Mouse (Mus musculus) ovary, postnatal 36 days (tissue): ENCODE measurements around the gene Lnx2.
A peak's percentile ranks its signal among the peaks of the same experiment; 100 is the strongest.

Source experiments
- DNase-seq: peaks from one replicate; pipeline ENCODE4 v3.0.0; 2022; ENCODE audit warnings: low spot score, mixed read lengths

Lnx2 gene

DNA sequence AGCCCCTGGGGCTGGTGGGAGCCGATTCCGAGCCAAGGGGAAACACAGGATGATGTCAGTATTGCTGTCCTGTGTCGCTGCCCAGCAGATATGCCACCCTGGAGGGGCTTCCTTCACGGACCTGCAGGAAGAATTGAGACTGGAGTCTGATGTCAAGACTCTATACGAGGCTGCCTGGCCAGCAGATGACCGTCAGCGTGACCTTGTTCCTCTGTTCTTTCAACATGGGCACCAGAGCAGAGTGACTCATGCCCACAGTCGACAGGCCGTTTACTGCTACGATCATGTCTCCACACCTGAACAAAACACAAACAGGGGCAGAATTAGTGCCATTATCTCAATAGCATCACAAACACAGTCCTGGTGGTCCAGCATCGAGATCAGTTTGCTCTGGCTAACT, 57.6 kb downstream of the Lnx2 start:
- no peak for DNase-seq

DNA sequence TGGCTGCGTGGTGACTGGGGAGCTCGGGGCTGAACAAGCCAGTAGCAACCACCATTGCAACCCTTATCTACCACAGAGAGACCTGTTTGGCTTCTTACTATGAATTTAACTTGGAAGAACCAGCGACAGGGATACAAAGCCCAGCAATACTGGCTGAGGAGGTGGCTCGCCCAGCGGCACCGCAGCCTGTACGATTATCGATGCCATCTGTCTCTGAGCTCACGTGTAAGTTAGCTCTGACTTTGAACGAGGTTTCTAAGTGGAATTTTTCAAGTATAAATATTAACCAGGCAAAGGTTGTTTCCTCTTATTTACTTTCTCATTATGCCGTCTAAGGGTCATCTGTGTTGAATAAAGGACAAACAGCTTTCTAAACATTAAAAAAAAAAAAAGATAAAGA, 58.9 kb downstream of the Lnx2 start:
- DNase-seq: no peak

GRCm38 (mm10) chr5:147016622-147017021, 59.8 kb downstream of the Lnx2 start:
- DNase-seq: no peak

- no peak for DNase-seq
These were observed 61.2 kb downstream of the Lnx2 start for GRCm38 (mm10) chr5:147015191-147015590.

GRCm38 (mm10) chr5:147013845-147014244, 62.5 kb downstream of the Lnx2 start:
- no peak for DNase-seq

- no peak for DNase-seq
These were observed 65.1 kb downstream of the Lnx2 start for GRCm38 (mm10) chr5:147011333-147011732.

- no peak for DNase-seq
These were observed 73.1 kb downstream of the Lnx2 start for GRCm38 (mm10) chr5:147003303-147003702.

DNA sequence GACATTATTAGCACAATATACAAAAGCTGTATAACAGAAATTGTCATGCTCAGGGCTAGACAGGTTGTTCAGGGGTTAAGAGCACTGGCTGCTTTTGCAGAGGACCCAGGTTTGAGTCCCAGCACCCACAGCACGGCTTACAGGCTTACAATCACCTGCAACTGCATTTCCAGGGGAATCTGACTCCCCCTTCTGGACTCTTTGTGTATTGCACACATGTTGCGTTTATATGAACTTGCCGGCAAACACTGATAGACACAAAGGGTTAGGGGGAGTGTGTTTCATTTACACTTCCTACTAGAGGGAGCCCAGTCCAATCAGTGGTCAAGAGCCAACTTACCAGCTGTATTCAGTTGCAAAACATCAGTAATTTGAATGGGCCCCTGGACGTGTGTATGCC, 75.1 kb downstream of the Lnx2 start:
- DNase-seq: no peak

DNA sequence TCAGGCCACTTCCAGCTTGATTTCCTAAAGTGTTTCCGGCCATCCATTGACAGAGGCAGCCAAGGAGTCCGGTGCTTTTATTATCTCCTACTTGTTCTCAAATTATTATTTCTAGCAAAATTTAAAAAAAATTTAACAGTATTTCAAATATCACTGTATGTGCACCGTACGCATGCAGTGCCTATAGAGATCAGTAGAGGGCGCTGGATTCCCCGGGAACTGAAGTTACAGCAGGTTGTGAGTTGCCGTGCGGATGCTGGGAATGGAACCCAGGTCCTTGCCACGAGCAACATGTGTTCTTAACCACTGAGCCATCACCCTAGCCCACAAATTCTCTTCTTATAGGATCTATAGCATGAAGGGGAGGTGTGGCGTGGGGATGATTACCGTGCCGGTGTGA, 77.6 kb downstream of the Lnx2 start:
- no peak for DNase-seq

GRCm38 (mm10) chr5:146996812-146997211, 79.6 kb downstream of the Lnx2 start:
- DNase-seq: no peak

DNA sequence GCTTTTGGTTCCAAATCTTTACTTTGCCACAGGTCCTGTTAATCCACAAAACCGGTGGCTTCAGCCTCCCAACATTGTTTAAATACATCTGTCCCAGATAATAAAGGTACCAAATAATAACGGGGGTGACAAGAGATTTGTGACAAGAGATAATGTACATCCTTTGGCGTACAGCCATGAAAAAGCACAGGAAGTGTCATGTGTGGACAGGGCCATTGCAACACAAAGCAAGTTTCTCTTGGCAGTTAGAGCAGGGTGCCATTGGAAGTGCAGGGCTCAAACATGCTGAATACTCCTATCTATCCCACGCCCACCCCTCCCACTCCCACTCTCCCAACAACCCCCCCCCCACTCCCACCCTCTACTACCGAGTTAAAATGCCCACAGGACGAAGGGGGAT, 81.4 kb downstream of the Lnx2 start:
- DNase-seq: no peak

DNA sequence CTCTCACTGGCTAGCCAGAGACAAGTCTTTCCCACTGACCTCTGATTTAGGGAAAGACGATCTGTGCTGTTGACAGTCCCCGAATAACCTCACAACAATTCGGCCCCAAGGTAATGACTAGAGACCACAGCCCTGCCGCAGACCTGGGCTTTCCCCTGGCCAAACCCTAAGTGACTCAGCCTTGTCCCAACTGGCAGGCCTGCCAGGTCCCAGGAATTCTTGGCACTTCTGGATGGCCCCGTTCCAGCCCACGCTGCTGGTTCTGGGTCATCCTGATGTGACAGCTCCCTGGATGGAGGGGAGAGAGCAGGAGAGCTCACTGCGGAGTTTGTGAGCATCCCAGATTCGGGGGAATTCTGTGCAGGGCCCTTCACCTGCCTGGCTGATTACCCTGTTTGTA, 82.9 kb downstream of the Lnx2 start:
- DNase-seq: no peak

- DNase-seq: no peak
These were observed 87.3 kb downstream of the Lnx2 start for GRCm38 (mm10) chr5:146989051-146989450.

DNA sequence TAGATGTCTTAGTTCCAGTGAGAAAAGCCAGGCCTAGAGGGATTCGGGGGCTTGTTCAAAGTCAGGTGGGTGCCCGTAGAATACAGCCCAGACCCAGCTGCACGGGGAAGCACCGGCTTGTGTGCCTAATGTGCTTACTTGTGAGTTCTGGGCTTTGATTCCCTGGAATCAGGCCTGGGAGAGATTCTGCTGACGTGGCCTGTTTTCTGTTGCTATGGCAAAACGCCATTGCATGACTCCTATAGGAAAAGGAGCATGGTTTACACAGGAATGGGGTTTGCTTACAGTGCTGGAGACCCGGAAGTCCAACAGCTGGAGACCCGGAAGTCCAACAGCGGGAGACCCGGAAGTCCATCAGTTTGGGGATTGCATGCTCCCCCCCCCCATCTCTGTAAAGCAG, 88.8 kb downstream of the Lnx2 start:
- DNase-seq: no peak

- no peak for DNase-seq
These were observed 90.5 kb downstream of the Lnx2 start for GRCm38 (mm10) chr5:146985725-146986433.

- peak; percentile 50 for DNase-seq
These were observed 93.2 kb downstream of the Lnx2 start for GRCm38 (mm10) chr5:146983216-146983615.

DNA sequence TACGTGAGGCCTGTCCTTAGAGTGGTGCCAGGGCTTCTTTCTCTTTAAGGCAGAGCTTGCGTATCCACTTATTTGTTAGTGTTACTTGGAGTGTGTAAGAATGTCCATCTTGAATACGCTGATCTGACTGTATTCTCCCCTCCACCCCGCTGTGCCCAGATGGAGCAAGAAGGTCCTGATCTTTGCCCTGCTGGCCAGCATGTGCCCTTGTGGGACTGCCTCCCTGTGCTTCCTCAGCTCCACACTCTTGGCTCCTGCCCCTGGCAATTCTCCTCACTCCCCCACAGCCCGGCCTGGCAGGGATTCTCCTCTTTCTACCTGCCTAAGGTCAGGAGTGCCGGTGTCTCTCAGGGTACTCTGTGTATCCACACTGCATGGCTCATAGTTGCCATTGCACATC, 95.0 kb downstream of the Lnx2 start:
- DNase-seq: no peak

DNA sequence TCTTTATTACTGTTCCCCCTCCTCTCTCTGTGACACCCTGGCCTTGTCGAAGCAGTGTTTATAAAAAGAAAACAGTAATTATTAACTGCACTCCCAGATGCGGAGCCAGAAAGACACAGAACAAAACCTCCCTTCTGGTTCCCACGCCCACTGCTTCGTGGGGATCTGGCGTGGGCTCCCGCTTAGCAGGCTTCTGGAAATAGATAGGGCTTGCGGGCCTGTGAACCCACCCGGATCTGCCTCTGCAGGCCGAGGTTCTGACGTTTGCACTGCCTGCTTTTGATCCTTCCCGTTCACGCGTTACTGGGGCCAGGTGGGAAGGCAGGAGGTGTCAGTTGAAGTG, 101.6 kb downstream of the Lnx2 start:
- DNase-seq: no peak

- DNase-seq: no peak
These were observed 102.3 kb downstream of the Lnx2 start for GRCm38 (mm10) chr5:146973858-146974780.

DNA sequence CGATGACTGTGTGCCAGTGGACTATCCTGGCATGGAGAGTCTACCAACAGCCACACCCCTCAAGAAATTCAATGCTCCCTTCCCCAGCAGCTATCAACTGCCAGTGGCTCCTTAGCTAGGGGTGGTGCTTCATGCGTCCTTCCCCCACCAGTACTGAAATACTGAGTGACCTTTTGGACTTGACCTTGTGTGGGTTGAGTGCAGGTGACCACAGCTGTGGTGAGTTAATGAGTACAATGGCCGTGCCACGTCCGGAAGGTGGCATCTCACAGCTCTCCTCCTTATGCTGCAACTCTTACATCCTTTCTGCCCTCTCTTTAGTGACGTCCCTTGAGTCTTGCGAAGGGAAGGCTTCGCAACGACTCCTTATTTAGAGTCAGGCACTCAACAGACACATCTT, 103.0 kb downstream of the Lnx2 start:
- DNase-seq: no peak

DNA sequence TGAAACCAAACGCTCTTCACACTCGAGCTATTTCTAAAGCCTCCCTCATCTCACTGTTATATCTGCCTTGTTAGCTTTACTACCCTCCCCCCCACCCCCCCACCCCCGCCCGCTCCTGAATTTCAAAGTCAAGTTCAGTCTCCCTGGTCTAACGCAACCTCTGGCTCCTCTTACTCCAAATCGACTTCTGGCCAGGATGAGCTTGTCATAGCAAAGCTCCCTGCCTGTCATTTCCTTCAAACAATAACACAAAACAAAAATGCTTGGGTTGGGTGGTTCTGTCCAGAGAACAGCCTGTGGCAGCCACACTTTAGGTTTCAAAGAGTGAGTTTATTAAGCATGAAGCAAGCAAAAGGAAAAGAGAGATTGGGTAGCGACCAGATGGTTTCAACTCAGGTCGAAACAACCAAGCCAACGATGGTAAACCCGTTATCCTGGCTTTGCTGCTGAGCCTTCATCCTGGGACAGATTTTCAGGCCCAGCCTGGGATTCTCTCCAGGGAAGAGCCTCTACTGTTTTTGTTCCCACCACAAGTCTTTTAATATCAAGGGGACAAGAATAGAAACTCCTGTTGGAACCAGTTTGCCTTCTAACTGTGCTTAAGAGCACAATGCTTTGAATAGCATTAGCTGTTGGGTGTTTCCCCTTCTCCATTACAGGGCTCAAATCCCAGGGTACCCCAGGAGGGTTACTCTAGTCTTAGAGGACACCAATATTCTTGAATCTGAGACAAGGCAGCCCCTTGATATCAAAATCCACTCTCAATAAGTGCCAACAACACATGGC, 104.4 kb downstream of the Lnx2 start:
- DNase-seq: no peak

GRCm38 (mm10) chr5:146968695-146969393, 107.5 kb downstream of the Lnx2 start:
- DNase-seq: no peak
